Mouse (Mus musculus) liver, adult 2 months (tissue): ENCODE measurements around the gene Ripor3.

ENCODE experiments used
- CTCF ChIP-seq: fragments of 200-500 bp; IDR thresholded peaks from 2 replicates; pipeline ENCODE4 v1.5.1; 2011; ENCODE audit warnings: low read depth, low read length, control low read depth
- POLR2A ChIP-seq: fragments of 200-500 bp; IDR thresholded peaks from 2 replicates; pipeline ENCODE4 v1.6.1; 2011; ENCODE audit warnings: low read length, control low read depth; ENCODE audit not compliant: insufficient read depth; ENCODE audit errors: extremely low read depth

- TF ChIP-seq CTCF = no peak
- no peak for TF ChIP-seq POLR2A
Measured at GRCm38 (mm10) chr2:167945451-167945850, 65.0 kb downstream of the Ripor3 start.
